Mouse (Mus musculus): ENCODE results near the gene S1pr2. TPM values are rescaled to one million over a fixed set of nuclear protein-coding genes. Genes with fewer than 3 reads are reported as not detected.

The S1pr2 gene
- polyA plus RNA-seq, 1 experiment from 2014 or later: 9.5 TPM

DNA sequence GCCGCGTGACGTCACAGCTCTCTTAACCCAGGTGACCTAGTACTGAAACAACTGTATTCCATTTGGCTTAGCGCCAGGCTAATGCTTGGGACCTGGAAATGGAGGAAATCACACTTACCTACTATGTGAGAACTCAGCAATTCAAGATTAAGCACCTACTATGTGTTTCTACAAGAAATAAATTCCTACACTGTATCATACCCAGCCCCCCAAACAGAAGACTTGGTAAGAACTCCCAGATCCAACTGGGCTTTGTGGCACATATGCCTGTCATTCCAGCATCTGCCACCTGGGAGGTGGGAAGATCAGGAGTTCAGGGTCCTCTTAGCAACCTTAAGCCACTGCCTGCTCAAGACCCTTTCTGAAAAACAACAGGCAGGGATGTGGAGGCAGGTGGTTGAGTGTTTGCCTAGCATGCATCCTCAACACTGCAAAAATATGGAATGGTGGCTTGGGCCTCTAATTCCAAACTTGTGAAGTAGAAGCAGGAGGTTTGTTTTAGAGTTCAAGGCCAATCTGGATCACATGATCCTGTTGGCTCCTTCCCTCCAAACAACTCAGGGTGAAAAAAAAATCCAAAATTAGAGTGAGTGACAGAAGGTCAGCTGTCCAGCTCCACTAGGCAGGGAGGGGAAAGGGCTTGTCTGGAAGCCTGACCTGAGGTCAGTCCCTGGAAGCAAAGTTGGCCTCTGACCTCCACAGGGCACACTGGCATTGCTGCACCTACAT is 544 bp upstream of the S1pr2 start:
- H3K4me2 ChIP-seq (replicated peaks): peak overlapping the region; percentile 95
- H3K36me3 ChIP-seq: no peaks in the 10 kb centered on the region
- H3K27ac ChIP-seq: no peak overlapping the region
- peaks cover 40% of the 10 kb centered on the region for H3K4me1 ChIP-seq (replicated peaks)
- ATAC-seq: 0 out of 2 replicates have a peak, but pooled peaks have one; percentile 4
- peak overlapping the region; percentile 78 for H3K9ac ChIP-seq (replicated peaks)
- peak overlapping the region; percentile 72 for H3K4me3 ChIP-seq (replicated peaks)
- H3K9me3 ChIP-seq: no peaks in the 10 kb centered on the region
- H3K27me3 ChIP-seq: peaks cover 11% of the 10 kb centered on the region; the same call in 1 of the 2 replicates
- WGBS: 5% methylated on average over 4 of the region's 4 CpGs

- Histone ChIP-seq H3K4me1 (replicated peaks) (peaks cover 40% of the 10 kb centered on the region), H3K36me3 (no peaks in the 10 kb centered on the region), H3K27me3 (peaks cover 11% of the 10 kb centered on the region; the same call in 1 of the 2 replicates), H3K27ac (no peak overlapping the region), H3K9ac (replicated peaks) (peak overlapping the region; percentile 78), H3K4me3 (replicated peaks) (peak overlapping the region; percentile 72), H3K4me2 (replicated peaks) (peak overlapping the region; percentile 95), H3K9me3 (no peaks in the 10 kb centered on the region)
- peak; percentile 59 for ATAC-seq
- WGBS: under 1% methylated on average over 45 of the region's 45 CpGs
Measured at GRCm38 (mm10) chr9:20975431-20976215, 958 bp downstream of the S1pr2 start.

DNA sequence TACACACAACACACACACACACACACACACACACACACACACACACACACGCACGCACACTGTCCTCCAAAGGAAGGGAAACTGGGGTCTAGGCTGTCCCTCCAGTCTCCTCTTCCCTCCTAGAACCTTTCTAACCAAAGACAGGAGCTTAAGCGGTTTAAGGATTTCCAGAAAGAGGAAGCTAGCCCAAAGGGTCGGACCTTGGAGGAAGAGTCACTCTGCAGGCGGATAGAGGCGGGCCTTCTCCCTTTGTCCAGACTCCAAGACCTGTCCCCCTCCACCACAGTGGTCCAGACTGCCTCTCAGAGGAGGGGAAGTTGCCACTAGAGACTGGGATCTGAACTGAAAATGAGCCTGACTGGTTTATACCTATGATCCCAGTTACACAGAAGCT is 2.9 kb downstream of the S1pr2 start:
- Histone ChIP-seq H3K36me3 (no peaks in the 10 kb centered on the region), H3K4me1 (replicated peaks) (peaks cover 40% of the 10 kb centered on the region), H3K27ac (no peak overlapping the region), H3K27me3 (peaks cover 11% of the 10 kb centered on the region; the same call in 1 of the 2 replicates), H3K9ac (replicated peaks) (no peak overlapping the region), H3K4me2 (replicated peaks) (no peak overlapping the region), H3K4me3 (replicated peaks) (no peak overlapping the region), H3K9me3 (no peaks in the 10 kb centered on the region)
- WGBS: 48% methylated on average over 5 of the region's 6 CpGs
- no peak for ATAC-seq

DNA sequence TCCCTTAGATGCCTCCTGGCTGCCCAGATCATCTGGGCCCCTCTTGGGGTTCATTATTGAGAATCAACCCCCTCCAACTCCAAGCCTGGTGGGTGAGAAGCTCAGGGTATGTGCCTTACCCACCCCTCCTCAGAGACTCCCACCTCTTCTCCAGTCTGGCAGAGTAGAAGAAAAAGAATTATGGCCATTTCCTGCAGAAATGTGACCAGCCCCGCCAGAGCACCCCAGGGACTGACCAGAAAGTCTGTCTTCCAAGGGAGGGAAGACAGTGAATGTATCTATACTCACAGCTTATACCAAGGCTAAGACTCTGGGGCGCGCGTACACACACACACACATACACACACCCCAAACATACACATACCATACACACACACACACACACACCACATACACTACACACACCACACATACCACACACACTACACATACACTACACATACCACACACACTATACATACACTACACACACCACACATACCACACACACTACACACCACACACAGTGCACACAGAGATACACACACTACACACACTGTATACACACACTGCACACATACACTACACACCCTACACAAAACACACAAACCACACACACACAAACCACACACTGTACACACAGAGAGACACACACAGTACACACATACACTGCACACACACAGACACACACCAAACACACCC is 3.4 kb downstream of the S1pr2 start:
- peaks cover 40% of the 10 kb centered on the region for H3K4me1 ChIP-seq (replicated peaks)
- no peaks in the 10 kb centered on the region for H3K9me3 ChIP-seq
- H3K36me3 ChIP-seq: peaks cover under 1% of the 10 kb centered on the region; the same call in 1 of the 2 replicates
- H3K4me2 ChIP-seq (replicated peaks): 0 out of 2 replicates have a peak overlapping the region, but pooled peaks have one; percentile 28
- no peak overlapping the region for H3K27ac ChIP-seq
- peaks cover 11% of the 10 kb centered on the region; the same call in 1 of the 2 replicates for H3K27me3 ChIP-seq
- no peak overlapping the region for H3K9ac ChIP-seq (replicated peaks)
- WGBS: 82% methylated on average over 4 of the region's 4 CpGs
- no peak for ATAC-seq
- no peak overlapping the region for H3K4me3 ChIP-seq (replicated peaks)

DNA sequence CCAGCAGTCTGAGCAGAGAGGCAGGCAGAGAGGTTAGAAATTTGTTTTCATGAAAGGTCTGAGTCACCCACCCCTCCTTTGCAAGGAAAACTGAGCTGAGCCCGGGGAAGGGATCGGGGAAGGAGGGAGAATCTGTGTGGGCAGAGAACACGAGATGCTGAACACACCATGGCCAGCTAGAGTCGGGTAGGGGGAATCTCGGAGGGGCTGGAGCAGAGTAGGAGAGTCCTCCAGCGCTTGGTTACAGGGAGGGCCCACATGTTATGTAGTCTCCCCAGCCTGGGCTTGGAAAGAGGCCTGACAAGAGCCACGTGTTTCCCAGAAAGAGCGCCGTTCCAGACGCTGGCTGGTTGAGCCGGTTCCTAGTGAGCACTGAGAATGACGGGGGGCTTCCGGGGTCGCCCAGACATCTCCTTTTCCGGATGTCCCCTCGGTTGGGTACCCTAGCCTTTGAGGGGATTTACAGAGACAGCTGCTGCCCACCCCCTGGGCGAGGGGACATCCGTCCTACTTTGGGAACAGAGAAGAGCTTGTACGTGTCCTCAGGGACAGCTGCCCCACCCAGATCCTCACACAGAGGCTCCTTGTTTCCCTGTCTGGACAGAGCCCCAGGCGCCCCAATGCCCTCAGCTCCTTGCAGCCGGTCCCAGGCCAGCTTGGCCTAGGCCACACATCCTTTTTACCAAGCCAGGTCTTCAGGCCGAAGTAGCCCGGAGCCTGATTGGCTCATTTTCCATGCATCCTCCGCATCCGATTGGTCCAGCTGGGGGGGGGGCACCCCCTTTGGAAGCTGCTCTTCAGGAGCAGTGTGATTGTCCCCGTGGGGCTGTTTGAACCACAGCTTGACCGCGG is 4.2 kb downstream of the S1pr2 start:
- H3K4me2 ChIP-seq (replicated peaks): peak overlapping the region; percentile 28
- H3K27me3 ChIP-seq: peaks cover 11% of the 10 kb centered on the region; the same call in 1 of the 2 replicates
- H3K4me1 ChIP-seq (replicated peaks): peaks cover 40% of the 10 kb centered on the region
- peak overlapping the region; percentile 7; the same call in 1 of the 2 replicates for H3K27ac ChIP-seq
- ATAC-seq: no peak
- WGBS: 34% methylated on average over 28 of the region's 28 CpGs
- H3K4me3 ChIP-seq (replicated peaks): no peak overlapping the region
- peak overlapping the region; percentile 51 for H3K9ac ChIP-seq (replicated peaks)
- H3K36me3 ChIP-seq: peaks cover 8% of the 10 kb centered on the region
- no peaks in the 10 kb centered on the region for H3K9me3 ChIP-seq

GRCm38 (mm10) chr9:20971751-20972140 is 4.8 kb downstream of the S1pr2 start:
- Histone ChIP-seq H3K36me3 (peaks cover 14% of the 10 kb centered on the region), H3K4me3 (replicated peaks) (no peak overlapping the region), H3K4me1 (replicated peaks) (peaks cover 39% of the 10 kb centered on the region), H3K27me3 (peaks cover 11% of the 10 kb centered on the region; the same call in 1 of the 2 replicates), H3K9me3 (no peaks in the 10 kb centered on the region), H3K9ac (replicated peaks) (no peak overlapping the region), H3K27ac (no peak overlapping the region), H3K4me2 (replicated peaks) (no peak overlapping the region)
- no peak for ATAC-seq
- 79% methylated on average over 7 of the region's 7 CpGs for WGBS

- 85% methylated on average over 5 of the region's 5 CpGs for WGBS
- no peak for ATAC-seq
- no peaks in the 10 kb centered on the region for H3K4me1 ChIP-seq (replicated peaks)
- H3K4me3 ChIP-seq (replicated peaks): no peak overlapping the region
- H3K9me3 ChIP-seq: no peaks in the 10 kb centered on the region
- peaks cover 17% of the 10 kb centered on the region for H3K36me3 ChIP-seq
- no peak overlapping the region for H3K4me2 ChIP-seq (replicated peaks)
- no peak overlapping the region for H3K9ac ChIP-seq (replicated peaks)
- no peaks in the 10 kb centered on the region for H3K27me3 ChIP-seq
- no peak overlapping the region for H3K27ac ChIP-seq
Measured at GRCm38 (mm10) chr9:20966747-20967146, 9.8 kb downstream of the S1pr2 start.

DNA sequence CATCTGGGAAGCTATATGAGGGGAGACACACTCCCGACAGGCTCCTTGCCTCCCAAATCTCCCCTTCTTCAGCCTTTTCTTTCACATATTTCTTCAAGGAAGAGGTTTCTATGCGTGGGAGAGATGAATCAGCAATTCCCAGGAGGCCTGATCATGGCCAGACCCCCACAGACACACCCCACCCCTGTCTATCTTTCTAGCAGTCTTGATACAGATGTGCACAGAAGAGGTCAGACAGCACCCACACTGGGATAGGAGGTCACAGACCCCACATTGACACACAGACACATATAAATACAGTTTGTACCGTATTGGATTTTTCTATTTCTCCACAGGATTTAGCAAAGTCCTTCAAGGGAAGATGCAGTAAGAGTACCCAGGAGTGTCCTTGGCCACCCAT is 10.6 kb downstream of the S1pr2 start:
- H3K9me3 ChIP-seq: no peaks in the 10 kb centered on the region
- H3K9ac ChIP-seq (replicated peaks): no peak overlapping the region
- H3K36me3 ChIP-seq: peaks cover 17% of the 10 kb centered on the region
- H3K4me2 ChIP-seq (replicated peaks): no peak overlapping the region
- ATAC-seq: no peak
- H3K4me1 ChIP-seq (replicated peaks): no peaks in the 10 kb centered on the region
- H3K27ac ChIP-seq: no peak overlapping the region
- no peaks in the 10 kb centered on the region for H3K27me3 ChIP-seq
- 88% methylated on average over 3 of the region's 3 CpGs for WGBS
- no peak overlapping the region for H3K4me3 ChIP-seq (replicated peaks)

GRCm38 (mm10) chr9:20965606-20966005 is 11.0 kb downstream of the S1pr2 start:
- no peaks in the 10 kb centered on the region for H3K9me3 ChIP-seq
- peaks cover 17% of the 10 kb centered on the region for H3K36me3 ChIP-seq
- WGBS: 88% methylated on average over 4 of the region's 4 CpGs

GRCm38 (mm10) chr9:20961557-20961956 is 15.0 kb downstream of the S1pr2 start:
- H3K36me3 ChIP-seq: peaks cover 2% of the 10 kb centered on the region; the same call in 1 of the 2 replicates
- H3K9me3 ChIP-seq: no peaks in the 10 kb centered on the region
- no peak overlapping the region for H3K4me2 ChIP-seq (replicated peaks)
- no peak overlapping the region for H3K9ac ChIP-seq (replicated peaks)
- H3K27ac ChIP-seq: no peak overlapping the region
- H3K27me3 ChIP-seq: no peaks in the 10 kb centered on the region
- WGBS: 83% methylated on average over 9 of the region's 9 CpGs
- no peak for ATAC-seq
- H3K4me1 ChIP-seq (replicated peaks): no peaks in the 10 kb centered on the region
- no peak overlapping the region for H3K4me3 ChIP-seq (replicated peaks)

More at GRCm38 (mm10) chr9:20965606-20966005, 11.0 kb downstream of the S1pr2 start:
- ATAC-seq: no peak
- Histone ChIP-seq H3K4me3 (replicated peaks) (no peak overlapping the region), H3K27ac (no peak overlapping the region), H3K4me1 (replicated peaks) (no peaks in the 10 kb centered on the region), H3K4me2 (replicated peaks) (no peak overlapping the region), H3K9ac (replicated peaks) (no peak overlapping the region), H3K27me3 (no peaks in the 10 kb centered on the region)

DNA sequence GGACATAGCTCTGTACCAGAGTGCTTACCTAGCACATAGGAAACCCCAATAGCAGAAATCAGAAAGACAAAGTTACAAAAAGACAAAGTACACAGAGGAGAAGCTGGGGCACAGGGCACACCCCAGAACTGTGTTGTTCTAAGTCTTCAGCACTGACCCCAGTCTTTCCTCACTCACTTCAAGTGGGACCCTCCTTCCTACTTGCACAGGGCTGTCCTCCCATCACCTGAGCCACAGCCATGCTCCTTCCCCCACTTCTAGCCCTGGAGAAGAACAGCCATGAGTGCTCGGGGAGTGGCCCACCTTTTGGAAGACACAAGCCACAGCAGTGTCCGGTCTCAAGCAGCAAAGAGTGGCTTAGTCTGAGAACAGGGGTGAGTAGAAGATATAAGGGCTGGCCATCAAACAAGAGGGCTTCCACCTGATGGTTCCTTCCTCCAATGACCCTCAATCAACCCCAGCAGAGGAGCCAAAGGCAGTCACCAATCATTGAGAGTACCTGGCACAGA is 17.1 kb downstream of the S1pr2 start, which contains the start of gene Dnmt1:
Gene Dnmt1 (minus strand): TSS at position 459 of the 509 bp plus-strand sequence.
- no peak within 1 kb of the TSS for H3K4me2 ChIP-seq (replicated peaks)
- H3K4me1 ChIP-seq (replicated peaks): no peaks in the 10 kb centered on the region
- no peaks in the 10 kb centered on the region for H3K36me3 ChIP-seq
- no peak within 1 kb of the TSS for H3K9ac ChIP-seq (replicated peaks)
- no peaks in the 10 kb centered on the region for H3K9me3 ChIP-seq
- H3K4me3 ChIP-seq (replicated peaks): no peak within 1 kb of the TSS
- H3K27me3 ChIP-seq: no peaks in the 10 kb centered on the region
- 90% methylated on average over 2 of the region's 2 CpGs for WGBS
- ATAC-seq: no peak
- no peak within 1 kb of the TSS for H3K27ac ChIP-seq

Data from midbrain, embryonic 13.5 days (tissue).